Mouse (Mus musculus) ovary, adult 18-20 months (tissue): Measurements from ENCODE around the gene Nkain1.

Experiments
- DNase-seq: peaks from one replicate; pipeline ENCODE4 v3.0.0; 2022; ENCODE audit warnings: low spot score, mixed read lengths

Gene Nkain1

GRCm38 (mm10) chr4:130574048-130574413 lies at the start of gene Nkain1:
Gene Nkain1 (minus strand): TSS chr4:130574173.
- no peak for DNase-seq

GRCm38 (mm10) chr4:130578734-130579274 lies 4.8 kb upstream of the Nkain1 start:
- no peak for DNase-seq

DNA sequence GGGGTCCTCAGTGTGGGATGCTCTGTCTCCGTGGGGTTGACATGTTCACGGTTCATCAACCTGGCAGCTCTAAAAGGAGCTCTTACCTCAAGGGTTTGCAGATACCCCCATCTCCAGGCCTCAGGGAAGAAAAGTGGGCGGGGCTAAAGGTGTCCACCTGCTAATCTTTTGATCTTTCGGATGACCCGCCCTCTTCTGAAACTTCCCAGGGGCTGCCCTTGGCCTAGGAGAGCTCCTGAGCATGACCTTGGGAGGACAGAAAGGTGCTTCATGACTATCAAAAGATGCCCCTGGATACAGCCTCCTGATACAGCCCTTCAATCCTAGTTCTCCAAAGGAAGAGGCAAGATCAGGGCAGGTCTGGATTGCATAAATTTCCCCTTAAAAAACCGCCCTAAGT lies 3.1 kb upstream of the Nkain1 start:
- DNase-seq = no peak

GRCm38 (mm10) chr4:130576247-130576931 lies 2.4 kb upstream of the Nkain1 start:
- peak; percentile 18 for DNase-seq

GRCm38 (mm10) chr4:130575533-130575932 lies 1.6 kb upstream of the Nkain1 start:
- no peak for DNase-seq

DNA sequence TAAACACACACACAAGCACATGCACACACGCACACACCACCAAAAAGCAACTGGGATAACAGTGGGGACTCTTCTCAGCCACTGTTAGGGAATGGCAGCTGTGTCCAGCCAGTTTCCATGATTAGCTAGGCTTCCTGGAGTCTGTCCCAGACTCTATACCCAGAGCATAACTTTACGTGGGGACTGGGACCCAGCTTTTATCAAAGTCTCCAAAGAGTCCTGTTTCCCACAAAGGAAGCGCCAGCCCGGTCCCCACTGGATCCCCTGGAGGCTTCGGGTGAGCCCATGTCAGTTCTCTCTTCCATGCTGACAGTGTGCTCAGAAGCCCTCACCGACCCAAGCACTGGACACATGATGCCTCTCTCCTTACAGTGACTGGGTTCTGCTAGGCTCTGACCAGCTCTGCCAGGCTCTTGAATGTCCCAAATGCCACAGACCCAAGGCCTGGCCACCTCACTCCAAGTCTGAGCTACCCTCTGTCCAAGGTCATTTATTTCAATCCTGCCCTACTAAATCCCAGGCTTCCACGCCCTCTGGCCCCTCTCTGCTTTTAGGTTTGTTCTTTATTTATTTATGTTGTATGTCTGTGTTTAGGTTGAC lies 988 bp upstream of the Nkain1 start:
- no peak for DNase-seq

DNA sequence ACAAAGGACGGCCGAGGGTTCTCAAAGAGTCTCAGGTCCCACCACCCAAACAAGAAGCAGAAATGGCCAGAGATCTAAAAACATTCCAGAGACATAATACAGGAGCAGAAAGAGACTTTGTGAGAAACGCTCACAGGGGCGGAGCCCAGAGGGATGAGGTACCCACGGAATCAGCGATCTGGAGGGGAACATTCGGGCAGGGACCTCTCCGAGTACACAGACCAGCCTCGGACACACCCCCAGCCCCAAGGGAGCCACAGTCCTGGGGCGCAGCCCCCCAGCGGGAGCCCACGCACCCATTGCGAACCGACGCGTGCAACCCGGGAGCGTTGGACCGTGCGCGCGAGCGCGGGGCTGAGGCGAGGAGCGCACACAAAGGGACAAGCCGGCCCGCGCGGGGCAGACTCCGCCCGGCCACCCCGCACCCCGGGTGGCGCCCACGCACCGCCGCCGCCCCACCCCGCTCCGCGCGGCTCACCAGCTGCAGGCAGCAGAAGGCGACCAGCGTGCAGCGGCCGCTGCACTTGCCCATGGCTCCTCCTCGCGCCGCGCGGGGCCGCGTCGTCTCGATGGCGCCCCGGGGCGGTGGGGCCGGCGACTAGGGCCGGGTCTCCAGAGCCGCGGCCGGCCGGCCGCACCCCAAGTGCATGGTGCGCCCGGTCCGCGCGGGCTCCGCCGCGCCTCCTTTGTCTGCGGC lies 474 bp downstream of the Nkain1 start:
- no peak for DNase-seq

DNA sequence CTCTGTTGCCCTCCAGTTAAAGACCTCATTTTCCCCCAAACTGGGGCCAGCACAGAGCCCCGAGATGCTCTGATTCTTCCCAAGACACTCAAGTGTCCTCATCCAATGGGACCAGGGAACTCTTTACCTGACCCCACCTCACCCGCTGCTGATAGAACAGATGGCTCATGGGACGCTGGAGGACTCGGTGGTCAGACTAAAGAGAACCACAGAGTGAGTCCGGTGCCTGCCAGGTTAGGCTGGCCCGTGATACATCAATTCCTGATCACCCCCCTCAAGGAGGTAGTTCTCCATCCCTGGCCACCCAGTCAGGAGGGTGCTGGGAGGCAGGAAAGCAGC lies 992 bp downstream of the Nkain1 start:
- DNase-seq = no peak

DNA sequence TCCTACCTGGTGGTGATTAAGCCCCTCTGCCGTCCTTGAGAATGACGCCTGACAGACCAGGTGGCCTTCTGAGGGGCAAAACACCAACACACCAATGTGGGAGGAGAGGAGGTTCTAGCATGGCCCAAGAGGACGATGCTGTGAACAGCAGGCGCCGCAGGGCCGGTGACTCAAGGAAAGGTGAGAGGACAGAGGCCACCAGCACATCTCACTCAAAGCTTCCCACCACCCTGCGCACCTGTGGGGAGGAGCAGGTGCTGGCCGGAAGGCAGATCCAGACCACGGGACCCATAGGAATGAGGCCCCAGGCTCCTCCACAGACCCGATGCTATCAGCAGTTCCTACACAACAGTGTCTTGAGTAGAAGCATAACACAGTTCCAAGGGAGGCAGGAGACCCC lies 1.4 kb downstream of the Nkain1 start:
- DNase-seq = no peak

GRCm38 (mm10) chr4:130570941-130571720 lies 2.8 kb downstream of the Nkain1 start:
- DNase-seq = no peak

DNA sequence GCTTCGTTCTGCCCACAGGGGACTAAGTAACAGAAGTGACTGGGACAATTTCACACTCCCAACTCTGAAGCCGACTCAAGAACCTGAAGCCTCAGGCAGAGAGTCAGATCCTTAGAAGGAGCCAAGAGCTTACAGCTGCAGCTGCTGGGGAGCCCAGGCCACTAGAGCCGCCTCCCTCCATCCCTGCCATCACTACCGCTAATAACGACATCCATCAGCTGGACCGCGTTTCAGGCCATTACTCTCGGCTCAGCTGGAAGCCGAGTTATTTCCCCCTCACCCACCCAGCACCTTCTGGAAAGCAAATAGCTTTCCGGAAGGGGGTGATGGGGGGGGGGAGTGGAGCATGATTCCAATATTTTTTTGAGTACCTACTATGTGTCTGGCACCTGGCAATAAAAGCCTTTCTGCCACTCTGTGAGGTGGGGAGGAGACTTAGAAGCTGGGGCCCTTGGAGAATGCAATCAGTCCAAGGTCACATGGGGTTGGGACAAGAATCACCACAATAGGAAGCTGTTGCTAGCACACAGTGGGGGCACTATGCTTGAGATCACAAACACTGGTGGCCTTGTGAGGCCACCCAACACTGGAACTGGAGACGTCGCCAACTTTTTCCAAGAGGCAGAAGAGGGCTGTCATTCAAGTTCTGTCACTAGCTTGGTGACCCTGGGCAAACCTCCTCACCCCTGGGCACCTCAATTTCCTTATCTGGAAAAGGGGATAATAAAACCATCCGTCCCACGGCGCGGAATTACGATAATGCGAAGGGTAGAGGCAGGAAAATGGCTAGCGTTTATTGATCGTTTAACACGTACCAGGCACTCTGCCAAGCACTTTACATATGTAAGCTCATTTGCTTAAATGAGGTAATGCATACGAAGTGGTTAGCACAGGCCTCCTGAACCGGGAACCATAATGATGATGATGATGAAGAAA lies 5.7 kb downstream of the Nkain1 start:
- no peak for DNase-seq

DNA sequence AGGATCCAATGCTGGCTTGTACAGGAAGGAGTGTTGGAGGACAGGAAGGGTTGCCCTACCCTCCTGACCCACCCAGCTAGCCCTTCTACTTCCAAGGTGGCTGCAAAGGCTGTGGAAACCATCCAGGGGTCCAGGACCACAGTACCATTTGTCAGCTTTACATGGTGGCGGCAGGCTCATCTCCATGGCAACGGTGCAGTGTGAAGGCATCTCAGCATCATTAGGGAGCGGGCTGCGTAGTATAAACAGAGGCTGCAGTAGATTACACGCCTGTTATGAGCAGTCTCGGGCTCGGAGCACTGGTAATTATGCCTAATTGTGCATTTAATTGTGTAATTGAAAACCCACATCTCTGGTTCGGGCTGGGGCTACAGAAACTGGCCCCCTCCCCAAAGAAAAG lies 10.2 kb downstream of the Nkain1 start:
- no peak for DNase-seq

- no peak for DNase-seq
These were observed 10.7 kb downstream of the Nkain1 start for GRCm38 (mm10) chr4:130563260-130563756.

DNA sequence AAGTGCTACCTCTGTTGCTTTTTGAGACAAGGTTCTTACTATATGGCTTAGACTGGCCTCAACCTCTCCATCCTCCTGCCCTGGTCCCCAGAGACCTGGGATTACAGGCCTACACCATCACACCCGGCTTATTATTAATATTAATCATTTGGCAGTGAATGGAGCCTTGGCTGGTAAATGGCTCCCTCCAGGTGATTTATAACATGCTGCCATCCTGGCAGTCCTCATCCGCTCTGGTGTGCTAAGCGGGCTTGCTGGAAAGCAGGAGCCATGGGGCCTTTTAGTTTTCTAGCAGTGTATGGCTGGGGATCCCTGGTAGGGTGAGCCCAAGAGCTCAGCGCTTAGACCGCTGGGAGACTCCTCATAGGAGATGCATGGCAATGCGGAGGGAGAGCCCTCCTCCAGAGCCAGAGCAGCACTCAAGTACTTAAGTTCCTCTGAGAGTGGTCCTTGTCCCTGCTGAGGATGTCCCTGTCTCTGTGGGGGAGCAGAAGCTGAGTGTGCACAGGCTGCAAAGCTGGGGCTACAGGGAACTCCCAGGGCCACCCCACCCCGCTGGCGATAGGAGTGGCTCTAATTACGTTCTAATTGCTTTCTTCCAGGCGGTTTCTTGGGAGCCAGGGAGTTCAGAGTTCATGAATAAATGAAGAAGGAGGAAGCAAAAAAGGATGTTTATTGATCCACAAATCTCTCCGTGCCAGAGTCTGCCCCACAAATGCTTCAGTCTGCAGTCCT lies 13.2 kb downstream of the Nkain1 start:
- no peak for DNase-seq

GRCm38 (mm10) chr4:130559220-130559619 lies 14.8 kb downstream of the Nkain1 start:
- DNase-seq = no peak

DNA sequence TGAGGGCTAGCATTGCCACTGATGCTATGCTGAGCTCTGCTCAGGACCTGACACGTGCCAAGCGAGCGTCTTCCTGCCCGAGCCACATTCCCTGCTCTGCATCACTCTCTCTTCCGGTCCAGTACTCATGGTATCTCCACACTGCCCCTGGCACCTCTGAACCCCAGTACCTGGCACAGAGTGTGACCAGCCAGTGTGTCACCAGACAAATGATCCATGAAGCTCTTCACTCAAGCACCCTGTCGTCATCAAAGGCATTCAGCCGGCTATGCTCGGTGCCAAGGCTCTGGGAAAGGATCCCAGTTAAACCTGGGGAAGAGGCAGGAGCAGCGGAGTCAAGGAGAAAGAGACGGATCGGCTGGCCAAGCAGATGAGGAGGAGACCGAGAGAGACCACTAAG lies 16.1 kb downstream of the Nkain1 start:
- no peak for DNase-seq

- DNase-seq = no peak
These were observed 17.0 kb downstream of the Nkain1 start for GRCm38 (mm10) chr4:130556992-130557391.

GRCm38 (mm10) chr4:130556224-130556623 lies 17.7 kb downstream of the Nkain1 start:
- DNase-seq = no peak

GRCm38 (mm10) chr4:130553121-130553448 lies 20.9 kb downstream of the Nkain1 start:
- no peak for DNase-seq

- no peak for DNase-seq
These were observed 21.5 kb downstream of the Nkain1 start for GRCm38 (mm10) chr4:130552312-130553120.
